Mouse (Mus musculus) ZHBTc4 (cell line): Measurements from ENCODE around the gene Eps15l1.

ENCODE experiments used
- DNase-seq: peaks from one replicate; pipeline ENCODE4 v3.0.0-alpha.2; 2011; ENCODE audit warnings: low read depth, low spot score

Eps15l1 gene

GRCm38 (mm10) chr8:72293309-72293708 is 128.0 kb downstream of the Eps15l1 start:
- no peak for DNase-seq

GRCm38 (mm10) chr8:72291104-72291503 is 130.2 kb downstream of the Eps15l1 start:
- no peak for DNase-seq
